Mouse (Mus musculus) midbrain, embryonic 11.5 days (tissue): ENCODE measurements around the gene Negr1. TPM values are rescaled to one million over a fixed set of nuclear protein-coding genes. Genes with fewer than 3 reads are reported as not detected.

Experiments
- ATAC-seq: fragments of 200-750 bp; cut with Nextera tagmentation; 2 replicates; pipeline ENCODE4 v1.8.0; 2017; ENCODE audit warnings: moderate TSS enrichment, moderate library complexity; ENCODE audit not compliant: low FRiP score
- DNase-seq: peaks from one replicate; pipeline ENCODE4 v3.0.0; 2015; ENCODE audit warnings: low spot score; ENCODE audit errors: missing footprints
- H3K27ac ChIP-seq: fragments of 300-500 bp; sonication (generic); 2 replicates; pipeline ENCODE4 v1.5.1; 2014; ENCODE audit warnings: low read depth, low read length
- H3K27me3 ChIP-seq: fragments of 300-500 bp; sonication (generic); 2 replicates; pipeline ENCODE4 v1.6.1; 2014; ENCODE audit warnings: mild to moderate bottlenecking, low read length, moderate library complexity, mixed read lengths; ENCODE audit not compliant: control insufficient read depth, insufficient read depth
- H3K36me3 ChIP-seq: fragments of 300-500 bp; sonication (generic); 2 replicates; pipeline ENCODE4 v1.6.1; 2014; ENCODE audit warnings: mild to moderate bottlenecking, low read length, moderate library complexity, mixed read lengths; ENCODE audit not compliant: control insufficient read depth, insufficient read depth
- H3K4me1 ChIP-seq: fragments of 300-500 bp; sonication (generic); 2 replicates; pipeline ENCODE4 v1.6.1; 2014; ENCODE audit warnings: low read length; ENCODE audit not compliant: control insufficient read depth, insufficient read depth
- H3K4me2 ChIP-seq: fragments of 300-500 bp; sonication (generic); 2 replicates; pipeline ENCODE4 v1.6.1; 2014; ENCODE audit warnings: mild to moderate bottlenecking, moderate library complexity
- H3K4me3 ChIP-seq: fragments of 300-500 bp; sonication (generic); 2 replicates; pipeline ENCODE4 v1.5.1; 2014; ENCODE audit warnings: low read depth, low read length
- H3K9ac ChIP-seq: fragments of 300-500 bp; sonication (generic); 2 replicates; pipeline ENCODE4 v1.6.1; 2014; ENCODE audit warnings: low read length
- H3K9me3 ChIP-seq: fragments of 300-500 bp; sonication (generic); 2 replicates; pipeline ENCODE4 v1.6.1; 2016; ENCODE audit warnings: low read length; ENCODE audit not compliant: control insufficient read depth
- WGBS: fragments of 180-500 bp; shearing (Covaris S2); extraction: QIAGEN DNeasy Blood & Tissue Kit; methylation state at CpG from one replicate; pipeline ENCODE4 v1.1.7; 2014; 5-methylcytosine and 5-hydroxymethylcytosine counted together
- polyA plus RNA-seq: library from polyadenylated mRNA; unstranded; fragments of >200 nt; fragmentation: Nextera tagmentation; extraction: Ambion mirVana; gene quantifications from 2 replicates; pipeline ENCODE4 v1.2.1, GENCODE M21; 2014

Negr1 gene
- polyA plus RNA-seq, 1 experiment from 2014 or later: 4.4 TPM

- H3K27me3 ChIP-seq: no peaks in the 10 kb centered on the region
- no peaks in the 10 kb centered on the region for H3K4me1 ChIP-seq
- H3K4me3 ChIP-seq: no peak overlapping the region
- no peak overlapping the region for H3K27ac ChIP-seq
- no peak overlapping the region for H3K4me2 ChIP-seq
- H3K9me3 ChIP-seq: no peaks in the 10 kb centered on the region
- no peaks in the 10 kb centered on the region for H3K36me3 ChIP-seq
- WGBS: 85% methylated on average over 2 of the region's 2 CpGs
- no peak overlapping the region for H3K9ac ChIP-seq
- ATAC-seq (0 out of 2 replicates have a peak, but pooled peaks have one; percentile 49), DNase-seq (no peak)
Observed at GRCm38 (mm10) chr3:156771626-156772025, 210.0 kb downstream of the Negr1 start.

- Histone ChIP-seq H3K9ac (no peak overlapping the region), H3K27ac (no peak overlapping the region), H3K4me1 (no peaks in the 10 kb centered on the region), H3K9me3 (no peaks in the 10 kb centered on the region), H3K4me2 (no peak overlapping the region), H3K4me3 (no peak overlapping the region), H3K36me3 (no peaks in the 10 kb centered on the region), H3K27me3 (no peaks in the 10 kb centered on the region)
- 81% methylated on average over 1 of the region's 1 CpGs for WGBS
- no peak for DNase-seq
- ATAC-seq: peak; percentile 69
Observed at GRCm38 (mm10) chr3:156772057-156772456, 210.5 kb downstream of the Negr1 start.

DNA sequence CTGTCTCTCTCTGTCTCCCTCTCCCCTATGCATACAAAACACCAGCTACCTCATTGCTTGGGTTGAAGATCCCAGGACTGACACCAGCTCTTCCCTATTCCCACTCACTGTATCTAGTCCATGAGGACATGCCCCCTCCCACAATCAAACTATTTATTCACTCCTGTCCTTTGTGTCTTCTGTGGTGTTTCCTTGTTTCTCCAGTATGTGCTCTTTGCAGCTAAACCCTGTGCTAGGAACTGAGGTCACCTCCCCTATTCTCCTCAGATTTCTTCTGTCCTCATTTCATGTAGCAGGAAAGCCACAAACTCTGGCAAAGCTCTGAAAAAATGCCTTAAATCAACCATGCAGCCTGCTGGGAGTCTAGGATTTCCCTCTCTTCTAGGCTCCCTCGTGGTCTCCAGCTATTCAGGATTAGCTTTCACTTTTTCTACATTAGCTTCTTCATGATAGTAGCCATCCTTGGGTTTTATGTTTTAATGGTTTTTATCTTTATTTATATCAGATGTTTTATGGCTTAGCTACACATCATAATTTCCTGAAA, 222.8 kb downstream of the Negr1 start:
- Histone ChIP-seq H3K36me3 (no peaks in the 10 kb centered on the region), H3K27me3 (no peaks in the 10 kb centered on the region), H3K4me2 (no peak overlapping the region), H3K9ac (no peak overlapping the region), H3K4me3 (no peak overlapping the region), H3K9me3 (no peaks in the 10 kb centered on the region), H3K4me1 (no peaks in the 10 kb centered on the region), H3K27ac (no peak overlapping the region)
- DNase-seq (no peak), ATAC-seq (no peak)
- 55% methylated on average over 1 of the region's 1 CpGs for WGBS

DNA sequence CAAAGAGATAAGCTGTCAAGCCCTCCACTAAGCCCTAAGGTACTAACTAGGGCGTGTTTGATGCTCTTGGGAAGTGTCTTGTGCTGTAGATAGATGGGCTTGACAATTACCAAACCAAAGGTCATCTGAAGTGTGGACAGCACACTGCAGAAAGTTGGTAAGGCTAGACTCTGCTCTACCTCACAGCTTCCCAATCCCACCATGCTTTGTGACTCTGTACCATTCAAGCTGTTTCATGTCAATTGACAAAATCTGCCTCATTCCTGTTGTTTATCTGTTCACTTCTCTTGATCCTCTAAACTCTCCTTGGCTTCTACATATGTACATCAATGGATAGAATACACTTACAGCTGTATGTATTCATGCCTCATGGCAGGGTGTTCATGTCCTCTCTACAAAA, 224.8 kb downstream of the Negr1 start:
- no peaks in the 10 kb centered on the region for H3K36me3 ChIP-seq
- H3K9ac ChIP-seq: no peak overlapping the region
- WGBS: 84% methylated on average over 1 of the region's 1 CpGs
- H3K9me3 ChIP-seq: no peaks in the 10 kb centered on the region
- H3K27ac ChIP-seq: no peak overlapping the region
- no peak overlapping the region for H3K4me2 ChIP-seq
- no peaks in the 10 kb centered on the region for H3K27me3 ChIP-seq
- ATAC-seq (no peak), DNase-seq (no peak)
- H3K4me1 ChIP-seq: no peaks in the 10 kb centered on the region
- H3K4me3 ChIP-seq: no peak overlapping the region

DNA sequence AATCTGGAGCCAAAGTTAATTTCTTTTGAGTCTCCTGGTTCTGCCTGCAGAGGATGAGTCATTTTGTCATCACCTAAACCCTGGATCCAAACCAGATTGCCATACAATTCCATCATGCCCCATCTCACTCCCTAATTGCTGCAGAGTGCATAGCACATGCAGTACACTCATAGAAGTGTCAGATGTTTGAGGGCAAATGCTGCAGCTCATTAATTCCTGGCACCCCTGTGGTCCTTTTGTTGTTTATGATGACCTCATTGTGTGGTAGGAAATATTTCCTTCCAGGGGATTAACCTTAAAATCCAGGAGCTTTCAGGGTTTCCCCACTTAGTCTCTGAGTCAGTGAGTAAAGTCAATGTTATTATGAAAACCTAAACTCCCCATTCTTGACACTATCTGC, 229.6 kb downstream of the Negr1 start:
- Histone ChIP-seq H3K9ac (no peak overlapping the region), H3K4me3 (no peak overlapping the region), H3K36me3 (no peaks in the 10 kb centered on the region), H3K4me2 (no peak overlapping the region), H3K27me3 (no peaks in the 10 kb centered on the region), H3K4me1 (no peaks in the 10 kb centered on the region), H3K9me3 (no peaks in the 10 kb centered on the region), H3K27ac (no peak overlapping the region)
- 0 out of 2 replicates have a peak, but pooled peaks have one; percentile 27 for ATAC-seq
- no peak for DNase-seq

DNA sequence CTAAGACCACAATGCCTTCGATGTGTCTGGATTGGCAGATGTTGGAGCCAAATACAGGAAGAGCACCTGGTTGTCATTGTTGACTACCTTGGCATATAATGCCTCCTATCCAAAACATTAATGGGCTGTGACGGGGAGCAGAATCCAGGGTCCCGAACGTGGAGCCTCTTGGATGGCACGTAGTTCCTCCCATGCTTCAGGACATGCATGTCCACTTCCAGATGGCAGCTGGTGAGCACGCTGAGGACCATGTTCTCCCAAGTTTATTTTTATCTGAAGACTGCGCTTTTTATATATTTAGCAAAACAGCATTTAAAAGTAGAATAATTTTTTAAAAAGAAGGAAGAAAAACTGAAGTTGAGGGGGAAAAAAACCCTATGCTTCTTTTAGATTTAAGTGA, 231.1 kb downstream of the Negr1 start:
- ATAC-seq (no peak), DNase-seq (no peak)
- no peaks in the 10 kb centered on the region for H3K36me3 ChIP-seq
- no peak overlapping the region for H3K4me3 ChIP-seq
- no peak overlapping the region for H3K4me2 ChIP-seq
- no peaks in the 10 kb centered on the region for H3K27me3 ChIP-seq
- H3K27ac ChIP-seq: no peak overlapping the region
- no peaks in the 10 kb centered on the region for H3K9me3 ChIP-seq
- H3K4me1 ChIP-seq: no peaks in the 10 kb centered on the region
- no peak overlapping the region for H3K9ac ChIP-seq
- 91% methylated on average over 7 of the region's 7 CpGs for WGBS

DNA sequence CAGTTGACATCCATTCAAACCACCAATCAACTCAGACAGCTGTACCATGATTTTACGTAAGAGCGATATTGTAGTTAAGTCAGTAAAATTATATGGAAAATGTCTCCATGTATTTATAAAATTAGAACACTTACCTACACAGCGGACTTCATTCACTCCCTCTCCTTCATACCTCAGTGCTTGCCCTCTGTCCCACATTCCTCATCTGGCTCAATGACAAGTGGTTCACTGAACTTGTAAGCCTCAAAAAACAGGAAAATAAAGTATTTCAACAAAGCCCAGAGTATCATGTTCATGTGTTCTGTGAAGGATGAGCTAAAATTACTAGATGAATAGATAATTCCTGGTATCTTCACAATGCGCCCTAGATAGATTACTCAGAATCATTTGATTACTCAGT, 232.5 kb downstream of the Negr1 start:
- no peak overlapping the region for H3K27ac ChIP-seq
- no peaks in the 10 kb centered on the region for H3K27me3 ChIP-seq
- WGBS: 91% methylated on average over 4 of the region's 4 CpGs
- H3K4me2 ChIP-seq: no peak overlapping the region
- no peak overlapping the region for H3K9ac ChIP-seq
- H3K4me1 ChIP-seq: no peaks in the 10 kb centered on the region
- H3K9me3 ChIP-seq: no peaks in the 10 kb centered on the region
- ATAC-seq: no peak
- H3K36me3 ChIP-seq: no peaks in the 10 kb centered on the region
- DNase-seq: no peak
- H3K4me3 ChIP-seq: no peak overlapping the region

- no peak overlapping the region for H3K27ac ChIP-seq
- DNase-seq (no peak), ATAC-seq (0 out of 2 replicates have a peak, but pooled peaks have one; percentile 33)
- H3K9me3 ChIP-seq: no peaks in the 10 kb centered on the region
- no peak overlapping the region for H3K4me2 ChIP-seq
- no peaks in the 10 kb centered on the region for H3K4me1 ChIP-seq
- no peak overlapping the region for H3K9ac ChIP-seq
- whole genome bisulfite sequencing: 49% methylated on average over 2 of the region's 2 CpGs
- no peaks in the 10 kb centered on the region for H3K27me3 ChIP-seq
- H3K4me3 ChIP-seq: no peak overlapping the region
- no peaks in the 10 kb centered on the region for H3K36me3 ChIP-seq
Observed at GRCm38 (mm10) chr3:156794610-156795009, 233.0 kb downstream of the Negr1 start.

DNA sequence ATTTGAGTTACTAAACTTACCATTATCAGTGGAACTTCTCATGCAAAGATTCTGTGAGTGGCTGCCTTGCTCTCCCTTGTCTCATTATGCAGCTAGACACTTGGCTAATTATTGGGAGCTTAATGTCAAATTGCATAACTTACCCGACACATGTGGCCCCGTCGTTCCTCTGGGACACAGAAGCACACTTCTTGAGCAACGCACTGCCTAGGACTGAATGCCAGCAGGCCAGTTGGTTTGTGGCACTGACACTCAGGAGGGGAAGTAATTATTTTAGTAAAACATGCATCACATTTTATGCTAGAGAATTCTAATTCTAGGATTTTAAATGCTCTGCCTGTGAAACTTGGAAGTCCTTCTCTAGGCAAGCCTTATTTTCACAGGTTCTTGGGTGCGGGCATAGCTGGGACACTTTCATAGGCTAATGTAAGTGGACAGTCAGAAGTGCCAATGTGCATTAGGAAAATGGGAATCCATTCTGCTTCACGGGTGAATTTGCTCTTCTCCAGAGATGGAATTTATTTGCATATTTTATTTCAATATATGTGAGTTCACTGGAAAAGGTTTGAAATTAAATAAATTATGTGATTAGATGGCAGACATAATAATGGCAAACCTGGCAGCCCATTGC, 234.6 kb downstream of the Negr1 start:
- 74% methylated on average over 6 of the region's 6 CpGs for WGBS

More for the DNA sequence above, 234.6 kb downstream of the Negr1 start:
- Histone ChIP-seq H3K4me2 (no peak overlapping the region), H3K27ac (no peak overlapping the region), H3K27me3 (no peaks in the 10 kb centered on the region), H3K4me3 (no peak overlapping the region), H3K36me3 (no peaks in the 10 kb centered on the region), H3K9ac (no peak overlapping the region), H3K4me1 (no peaks in the 10 kb centered on the region), H3K9me3 (no peaks in the 10 kb centered on the region)
- ATAC-seq (no peak; the same call in 1 of the 2 replicates), DNase-seq (peak; percentile 45)
